Mouse (Mus musculus) thymus, postnatal 4 days (tissue): ENCODE results near the gene Iqch.

Experiments
- DNase-seq: peaks from one replicate; pipeline ENCODE4 v3.0.0; 2021

Iqch gene

GRCm38 (mm10) chr9:63465561-63465960 is 136.7 kb downstream of the Iqch start:
- DNase-seq, result no peak

DNA sequence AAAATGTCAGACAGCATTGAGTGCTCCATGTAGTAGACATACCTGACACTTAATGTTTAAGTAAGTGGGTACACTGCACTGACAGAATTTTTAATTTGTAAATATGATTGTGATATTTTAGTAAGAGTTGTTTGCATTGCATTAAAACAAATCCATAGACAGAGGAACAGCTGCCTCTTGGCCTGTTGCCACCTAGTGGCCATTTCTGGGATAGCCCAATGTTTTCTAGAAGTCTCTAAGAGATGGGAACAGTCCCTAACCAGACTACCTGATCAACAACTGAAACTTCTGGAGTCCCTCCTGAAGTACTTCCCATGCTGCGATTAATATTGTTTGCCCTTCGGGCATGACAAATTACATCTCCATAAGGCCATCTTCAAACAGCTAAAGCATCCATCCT is 140.0 kb downstream of the Iqch start:
- peak; percentile 88 for DNase-seq

DNA sequence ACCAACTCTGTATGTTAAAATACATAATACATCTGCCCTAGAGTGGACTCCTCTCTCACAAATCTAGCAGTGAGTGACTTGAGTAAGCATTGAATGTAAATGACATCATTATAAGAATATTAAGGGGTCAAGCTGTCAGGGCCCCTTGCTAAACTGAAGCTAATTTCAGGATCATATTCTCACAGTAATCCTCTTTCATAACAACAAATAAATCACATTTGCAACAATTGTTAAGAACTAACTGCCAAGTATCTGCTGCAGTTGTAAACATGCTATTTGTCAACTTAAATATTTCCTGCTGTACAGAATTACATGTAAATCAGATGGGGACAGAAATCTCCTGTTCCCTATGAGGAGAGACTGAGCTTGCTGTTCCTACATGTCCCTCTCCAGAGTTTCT is 145.9 kb downstream of the Iqch start:
- DNase-seq, result no peak

DNA sequence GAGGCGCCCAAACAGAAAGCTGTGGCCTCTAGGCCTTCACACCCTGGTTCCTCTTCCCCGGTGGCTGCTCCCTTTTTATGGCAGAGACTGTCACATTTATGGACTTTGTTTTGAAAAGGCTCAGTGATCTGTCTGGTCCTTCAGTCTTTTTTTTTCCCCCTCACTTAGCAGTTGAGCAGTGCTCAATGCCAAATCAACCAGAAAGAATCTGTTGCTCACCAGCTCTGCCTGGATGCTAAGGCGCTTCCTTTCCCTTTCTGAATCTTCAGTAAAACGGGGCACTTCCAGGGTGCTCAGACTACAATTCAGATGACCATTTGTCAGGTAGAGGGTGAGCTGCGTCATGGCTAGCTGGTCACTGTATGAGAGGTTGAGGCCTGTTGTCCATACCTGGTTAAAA is 148.0 kb downstream of the Iqch start:
- no peak for DNase-seq

- DNase-seq, result no peak
Measured at GRCm38 (mm10) chr9:63450531-63451030, 151.7 kb downstream of the Iqch start.

DNA sequence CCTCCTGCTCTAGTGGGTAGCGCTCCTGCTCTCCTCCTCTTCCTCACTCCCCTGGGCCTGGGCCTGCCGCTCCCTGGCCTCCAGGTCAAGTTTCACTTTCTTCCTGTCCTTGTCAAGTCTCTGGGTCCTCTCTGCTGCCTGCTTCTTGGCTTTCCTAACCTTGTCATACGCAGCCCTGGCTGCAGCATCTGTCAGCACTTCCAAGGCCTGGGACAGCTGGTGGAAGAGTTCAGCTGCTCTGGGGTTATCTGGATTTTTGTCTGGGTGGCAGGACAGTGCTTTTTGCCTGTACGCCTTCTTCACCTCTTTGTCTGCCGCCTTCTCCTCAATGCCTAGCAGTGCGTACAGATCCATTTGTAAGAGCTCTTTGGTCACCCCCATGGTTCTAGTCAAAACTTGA is 158.6 kb downstream of the Iqch start:
- no peak for DNase-seq

DNA sequence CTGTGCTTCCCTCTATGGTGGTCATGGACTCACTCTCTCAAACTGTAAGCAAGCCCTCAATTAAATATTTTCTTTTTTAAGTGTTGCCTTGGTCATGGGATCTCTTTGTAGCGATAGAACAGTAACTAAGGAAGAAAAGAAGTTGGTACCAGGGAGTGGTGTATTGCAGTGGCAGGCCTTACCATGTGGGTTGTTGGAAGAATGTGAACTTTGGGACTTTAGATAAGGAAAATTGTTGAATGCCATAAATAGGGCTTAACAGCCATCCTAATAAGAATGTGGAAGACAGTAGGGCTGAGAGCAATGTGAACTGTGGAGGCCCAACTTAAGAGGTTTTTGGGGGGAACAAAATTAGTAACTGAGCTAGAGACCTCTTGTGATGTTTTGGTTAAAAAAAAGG is 171.6 kb downstream of the Iqch start:
- DNase-seq, result no peak

GRCm38 (mm10) chr9:63421096-63421736 is 181.1 kb downstream of the Iqch start:
- DNase-seq, result no peak

- DNase-seq, result no peak
Measured at GRCm38 (mm10) chr9:63420396-63420795, 181.9 kb downstream of the Iqch start.

DNA sequence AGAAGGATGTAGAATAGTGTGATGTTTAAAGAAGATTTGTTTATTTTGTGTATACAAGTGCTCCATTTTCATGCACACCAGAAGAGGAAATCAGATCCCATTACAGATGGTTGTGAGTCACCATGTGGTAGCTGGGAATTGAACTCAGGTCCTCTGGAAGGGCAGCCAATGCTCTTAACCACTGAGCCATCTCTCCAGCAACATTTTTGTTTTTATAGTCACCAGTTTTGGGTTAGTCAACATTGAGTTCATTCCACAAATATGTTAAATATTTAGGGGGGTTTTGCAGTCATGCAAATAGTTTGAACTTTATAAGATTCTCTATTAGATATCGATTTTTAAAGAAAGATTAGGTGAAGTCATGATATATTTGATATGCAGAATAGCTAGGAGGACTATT is 202.1 kb downstream of the Iqch start:
- DNase-seq, result no peak

DNA sequence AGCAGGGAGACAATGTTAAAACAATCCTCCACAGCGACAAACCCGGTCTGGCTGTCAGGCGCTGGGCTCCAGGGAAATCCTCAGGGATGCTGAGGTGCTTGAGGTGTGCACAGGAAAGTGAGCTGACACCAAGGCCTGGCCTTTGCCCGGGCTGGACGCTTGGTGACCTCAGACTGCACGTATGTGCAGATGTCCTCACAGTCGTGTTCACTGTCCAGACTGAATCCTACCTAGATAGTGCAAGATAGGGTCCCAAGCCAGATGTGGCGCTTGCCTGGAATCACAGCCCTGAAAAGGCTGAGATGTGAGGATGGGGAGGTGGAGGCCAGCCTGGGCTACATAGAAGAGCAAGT is 202.9 kb downstream of the Iqch start:
- DNase-seq, result no peak

DNA sequence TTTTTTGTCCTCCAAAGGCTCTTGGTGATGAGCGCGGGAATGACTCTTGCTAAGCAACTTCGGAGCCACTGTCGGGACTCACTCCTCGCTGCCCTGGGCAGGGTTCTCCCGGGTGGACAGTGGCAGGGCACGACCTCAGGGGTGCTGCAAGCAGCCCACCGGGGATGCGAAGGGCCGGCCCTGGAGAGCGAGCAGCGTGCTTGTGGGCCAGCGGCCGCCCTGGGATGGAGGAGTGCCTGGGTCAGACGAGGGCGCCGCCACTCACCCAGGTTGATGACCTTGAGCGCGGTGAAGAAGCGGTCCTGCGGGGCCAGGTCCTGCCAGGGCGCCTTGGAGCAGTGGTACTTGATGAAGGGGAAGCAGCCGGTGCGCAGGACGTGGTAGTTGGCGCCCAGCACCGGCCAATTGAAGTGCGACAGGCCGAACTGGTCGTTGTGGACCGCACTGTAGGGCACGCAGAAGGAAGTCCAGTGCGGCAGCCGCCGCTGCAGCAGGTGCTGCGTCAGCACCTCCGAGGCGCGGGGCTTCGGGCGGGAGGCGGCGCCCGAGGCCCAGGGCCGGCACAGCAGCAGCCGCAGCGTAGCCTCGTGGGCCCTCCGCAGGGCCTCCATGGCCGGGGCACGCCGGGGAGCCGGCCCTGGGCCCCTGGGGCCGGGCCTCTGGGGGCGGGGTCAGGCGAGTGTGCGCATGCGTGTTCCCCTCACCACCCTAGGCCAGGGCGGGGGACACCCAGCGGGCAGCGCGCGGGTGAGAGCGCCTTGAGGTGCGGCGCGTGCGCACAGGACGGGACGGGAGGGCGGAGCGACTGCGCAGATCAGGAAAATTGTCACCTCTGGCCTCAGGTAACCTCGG is 203.5 kb downstream of the Iqch start, which contains the start of gene 2300009A05Rik:
2300009A05Rik (minus strand) TSS at position 636 of the 852 bp plus-strand sequence.
- peak; percentile 98 for DNase-seq

- DNase-seq, result no peak
Measured at GRCm38 (mm10) chr9:63395612-63396011, 206.7 kb downstream of the Iqch start.

DNA sequence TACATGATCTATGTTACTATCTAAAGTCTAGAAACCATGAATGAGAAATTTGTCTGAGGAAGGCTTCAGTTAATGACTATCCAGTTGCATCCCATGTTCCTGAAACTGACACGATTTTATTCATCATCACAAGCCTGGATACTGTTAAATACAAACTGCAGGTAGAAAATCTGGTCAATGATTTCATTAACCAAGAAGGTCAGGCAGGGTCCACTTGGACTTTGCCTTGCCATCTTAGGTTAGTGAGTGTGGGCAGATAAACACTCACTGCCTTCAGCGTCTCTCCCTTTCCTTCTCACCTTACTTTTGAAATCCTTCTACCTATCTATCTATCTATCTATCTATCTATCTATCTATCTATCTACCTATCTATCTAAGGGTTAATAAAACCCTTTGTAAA is 211.0 kb downstream of the Iqch start:
- no peak for DNase-seq

DNA sequence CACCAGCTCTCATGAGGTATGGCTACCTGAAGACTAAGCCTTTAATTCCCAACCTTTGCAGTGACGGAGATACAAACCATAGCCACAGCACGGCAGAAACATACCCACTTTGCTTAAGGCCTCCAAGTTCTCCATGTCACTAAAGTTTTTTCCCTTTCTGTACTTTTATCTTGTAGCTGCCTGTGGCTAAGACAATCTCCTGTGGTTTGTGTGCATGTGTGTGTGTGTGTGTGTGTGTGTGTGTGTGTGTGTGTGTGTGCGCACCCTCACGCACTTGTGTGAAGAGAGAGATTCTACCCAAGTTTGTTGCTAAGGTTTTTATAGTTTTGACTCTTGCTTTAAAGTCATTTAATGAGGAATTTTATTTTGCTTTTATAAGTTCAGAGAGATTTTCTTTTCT is 219.5 kb downstream of the Iqch start:
- DNase-seq, result no peak

- no peak for DNase-seq
Measured at GRCm38 (mm10) chr9:63380326-63380725, 222.0 kb downstream of the Iqch start.

GRCm38 (mm10) chr9:63378174-63378573 is 224.1 kb downstream of the Iqch start:
- DNase-seq, result no peak

GRCm38 (mm10) chr9:63377270-63378142 is 224.8 kb downstream of the Iqch start, which contains the start of gene Map2k5:
Gene Map2k5 (minus strand): TSS chr9:63377902.
- peak; percentile 95 for DNase-seq

GRCm38 (mm10) chr9:63373315-63373714 is 229.0 kb downstream of the Iqch start:
- DNase-seq, result no peak

DNA sequence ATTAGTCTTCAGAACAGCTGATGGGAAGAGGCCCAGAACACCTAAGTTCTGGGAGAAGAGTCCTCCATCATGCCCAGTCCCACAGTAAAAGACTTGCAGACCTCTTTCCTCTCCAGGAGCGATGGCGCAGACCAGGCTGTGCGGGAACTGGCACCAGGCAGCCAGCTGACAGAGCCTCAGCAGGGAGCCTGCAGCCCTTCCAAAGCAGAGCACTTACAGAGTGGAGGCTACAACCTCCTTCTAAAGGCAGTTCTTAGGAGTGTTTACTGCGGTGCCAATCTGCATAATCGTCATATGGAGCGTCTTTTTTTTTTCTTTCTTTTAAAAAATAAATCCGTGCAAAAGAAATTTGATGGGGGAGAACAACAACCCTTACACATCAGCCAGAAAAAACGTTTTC is 229.8 kb downstream of the Iqch start:
- no peak for DNase-seq
